Mouse (Mus musculus): ENCODE data around the gene Naa80. TPM values are rescaled to one million over a fixed set of nuclear protein-coding genes. Genes with fewer than 3 reads are reported as not detected.

The Naa80 gene
- polyA plus RNA-seq, 1 experiment from 2014 or later = 15.1 TPM

GRCm38 (mm10) chr9:107606591-107606990, 27.9 kb downstream of the Naa80 start:
- no peaks in the 10 kb centered on the region for H3K9me3 ChIP-seq
- H3K27ac ChIP-seq = peak overlapping the region; percentile 86
- no peaks in the 10 kb centered on the region for H3K27me3 ChIP-seq (replicated peaks)
- peak; percentile 55 for ATAC-seq
- no peaks in the 10 kb centered on the region for H3K36me3 ChIP-seq
- H3K4me3 ChIP-seq (replicated peaks) = peak overlapping the region; percentile 23
- WGBS = 15% methylated on average over 9 of the region's 9 CpGs
- peak overlapping the region; percentile 29; the same call in 1 of the 2 replicates for H3K9ac ChIP-seq
- H3K4me2 ChIP-seq (replicated peaks) = peak overlapping the region; percentile 59
- peaks cover 58% of the 10 kb centered on the region for H3K4me1 ChIP-seq (replicated peaks)

GRCm38 (mm10) chr9:107607036-107607435, 28.3 kb downstream of the Naa80 start:
- WGBS = 53% methylated on average over 2 of the region's 2 CpGs
- Histone ChIP-seq H3K27ac (peak overlapping the region; percentile 86), H3K4me1 (replicated peaks) (peaks cover 62% of the 10 kb centered on the region), H3K27me3 (replicated peaks) (no peaks in the 10 kb centered on the region), H3K36me3 (no peaks in the 10 kb centered on the region), H3K9me3 (no peaks in the 10 kb centered on the region), H3K4me2 (replicated peaks) (peak overlapping the region; percentile 59), H3K9ac (peak overlapping the region; percentile 29; the same call in 1 of the 2 replicates), H3K4me3 (replicated peaks) (peak overlapping the region; percentile 23)
- ATAC-seq = peak; percentile 1; the same call in 1 of the 2 replicates

- H3K4me3 ChIP-seq (replicated peaks) = no peak overlapping the region
- peak overlapping the region; percentile 26; the same call in 1 of the 2 replicates for H3K9ac ChIP-seq
Measured at GRCm38 (mm10) chr9:107607653-107608245, 29.1 kb downstream of the Naa80 start.

GRCm38 (mm10) chr9:107608741-107609432, 30.2 kb downstream of the Naa80 start, which contains the start of gene Sema3b:
Gene Sema3b, minus strand, starts transcription at chr9:107609229.
- Histone ChIP-seq H3K4me3 (replicated peaks) (no peak within 1 kb of the TSS), H3K4me2 (replicated peaks) (peak within 1 kb of the TSS; percentile 59), H3K9ac (peak within 1 kb of the TSS; percentile 26; the same call in 1 of the 2 replicates), H3K36me3 (no peaks in the 10 kb centered on the region), H3K27me3 (replicated peaks) (no peaks in the 10 kb centered on the region), H3K9me3 (no peaks in the 10 kb centered on the region), H3K4me1 (replicated peaks) (peaks cover 64% of the 10 kb centered on the region), H3K27ac (peak within 1 kb of the TSS; percentile 86)
- 40% methylated on average over 12 of the region's 12 CpGs for WGBS
- no peak for ATAC-seq

More at GRCm38 (mm10) chr9:107607653-107608245, 29.1 kb downstream of the Naa80 start:
- Histone ChIP-seq H3K9me3 (no peaks in the 10 kb centered on the region), H3K4me1 (replicated peaks) (peaks cover 66% of the 10 kb centered on the region), H3K27me3 (replicated peaks) (no peaks in the 10 kb centered on the region), H3K36me3 (no peaks in the 10 kb centered on the region), H3K27ac (peak overlapping the region; percentile 86), H3K4me2 (replicated peaks) (peak overlapping the region; percentile 59)
- no peak for ATAC-seq
- 35% methylated on average over 9 of the region's 9 CpGs for WGBS

GRCm38 (mm10) chr9:107609433-107609830, 30.7 kb downstream of the Naa80 start:
- WGBS = 64% methylated on average over 4 of the region's 4 CpGs

GRCm38 (mm10) chr9:107611456-107612190, 32.9 kb downstream of the Naa80 start:
- no peaks in the 10 kb centered on the region for H3K27me3 ChIP-seq (replicated peaks)
- peaks cover 46% of the 10 kb centered on the region for H3K4me1 ChIP-seq (replicated peaks)
- WGBS = 71% methylated on average over 6 of the region's 6 CpGs
- H3K4me3 ChIP-seq (replicated peaks) = peak overlapping the region; percentile 35
- ATAC-seq = no peak
- H3K9ac ChIP-seq = peak overlapping the region; percentile 55
- no peaks in the 10 kb centered on the region for H3K9me3 ChIP-seq
- peaks cover 17% of the 10 kb centered on the region; the same call in 1 of the 2 replicates for H3K36me3 ChIP-seq
- peak overlapping the region; percentile 92 for H3K27ac ChIP-seq
- peak overlapping the region; percentile 82 for H3K4me2 ChIP-seq (replicated peaks)

More at GRCm38 (mm10) chr9:107609433-107609830, 30.7 kb downstream of the Naa80 start:
- Histone ChIP-seq H3K9ac (no peak overlapping the region), H3K9me3 (no peaks in the 10 kb centered on the region), H3K36me3 (no peaks in the 10 kb centered on the region), H3K4me2 (replicated peaks) (peak overlapping the region; percentile 59; the same call in 1 of the 2 replicates), H3K27me3 (replicated peaks) (no peaks in the 10 kb centered on the region), H3K4me1 (replicated peaks) (peaks cover 61% of the 10 kb centered on the region), H3K4me3 (replicated peaks) (no peak overlapping the region), H3K27ac (peak overlapping the region; percentile 7; the same call in 1 of the 2 replicates)
- ATAC-seq = no peak

- peak; percentile 92 for ATAC-seq
- peak overlapping the region; percentile 35 for H3K4me3 ChIP-seq (replicated peaks)
- H3K27me3 ChIP-seq (replicated peaks) = no peaks in the 10 kb centered on the region
- H3K4me2 ChIP-seq (replicated peaks) = peak overlapping the region; percentile 82
- WGBS = 5% methylated on average over 40 of the region's 48 CpGs
- H3K36me3 ChIP-seq = peaks cover 21% of the 10 kb centered on the region; the same call in 1 of the 2 replicates
- H3K9me3 ChIP-seq = no peaks in the 10 kb centered on the region
- peaks cover 39% of the 10 kb centered on the region for H3K4me1 ChIP-seq (replicated peaks)
- peak overlapping the region; percentile 55 for H3K9ac ChIP-seq
- peak overlapping the region; percentile 92 for H3K27ac ChIP-seq
Measured at GRCm38 (mm10) chr9:107612191-107612944, 33.7 kb downstream of the Naa80 start.

GRCm38 (mm10) chr9:107612945-107613569, 34.4 kb downstream of the Naa80 start:
- Histone ChIP-seq H3K36me3 (peaks cover 21% of the 10 kb centered on the region; the same call in 1 of the 2 replicates), H3K4me3 (replicated peaks) (peak overlapping the region; percentile 2; the same call in 1 of the 2 replicates), H3K27ac (peak overlapping the region; percentile 86), H3K9ac (peak overlapping the region; percentile 34), H3K9me3 (no peaks in the 10 kb centered on the region), H3K4me1 (replicated peaks) (peaks cover 32% of the 10 kb centered on the region), H3K27me3 (replicated peaks) (no peaks in the 10 kb centered on the region), H3K4me2 (replicated peaks) (peak overlapping the region; percentile 82)
- 9% methylated on average over 12 of the region's 12 CpGs for WGBS
- ATAC-seq = peak; percentile 29

- Histone ChIP-seq H3K9me3 (no peaks in the 10 kb centered on the region), H3K4me1 (replicated peaks) (peaks cover 38% of the 10 kb centered on the region), H3K9ac (no peak overlapping the region), H3K4me3 (replicated peaks) (no peak overlapping the region), H3K27me3 (replicated peaks) (no peaks in the 10 kb centered on the region), H3K27ac (no peak overlapping the region), H3K36me3 (peaks cover 30% of the 10 kb centered on the region), H3K4me2 (replicated peaks) (no peak overlapping the region)
- ATAC-seq = no peak
- WGBS = 74% methylated on average over 4 of the region's 4 CpGs
Measured at GRCm38 (mm10) chr9:107615035-107615434, 36.3 kb downstream of the Naa80 start.

- no peak overlapping the region for H3K9ac ChIP-seq
- no peak overlapping the region for H3K4me3 ChIP-seq (replicated peaks)
- WGBS = 70% methylated on average over 2 of the region's 2 CpGs
- H3K4me2 ChIP-seq (replicated peaks) = no peak overlapping the region
- H3K9me3 ChIP-seq = no peaks in the 10 kb centered on the region
- no peak overlapping the region for H3K27ac ChIP-seq
- H3K36me3 ChIP-seq = peaks cover 31% of the 10 kb centered on the region
- no peaks in the 10 kb centered on the region for H3K27me3 ChIP-seq (replicated peaks)
- no peak for ATAC-seq
- peaks cover 34% of the 10 kb centered on the region for H3K4me1 ChIP-seq (replicated peaks)
Measured at GRCm38 (mm10) chr9:107617461-107617860, 38.8 kb downstream of the Naa80 start.

- Histone ChIP-seq H3K27me3 (replicated peaks) (no peaks in the 10 kb centered on the region), H3K27ac (0 out of 2 replicates have a peak overlapping the region, but pooled peaks have one; percentile 87), H3K4me3 (replicated peaks) (no peak overlapping the region), H3K36me3 (peaks cover 31% of the 10 kb centered on the region), H3K4me1 (replicated peaks) (peaks cover 31% of the 10 kb centered on the region), H3K9me3 (no peaks in the 10 kb centered on the region), H3K4me2 (replicated peaks) (no peak overlapping the region), H3K9ac (no peak overlapping the region)
- whole genome bisulfite sequencing = 82% methylated on average over 6 of the region's 6 CpGs
- no peak for ATAC-seq
Measured at GRCm38 (mm10) chr9:107618098-107618497, 39.4 kb downstream of the Naa80 start.
